Mouse (Mus musculus) intestine, embryonic 15.5 days (tissue): ENCODE measurements around the gene Rem2. TPM values are rescaled to one million over a fixed set of nuclear protein-coding genes. Genes with fewer than 3 reads are reported as not detected.
A peak's percentile ranks its signal among the peaks of the same experiment; 100 is the strongest.

ENCODE experiments used
- ATAC-seq: fragments of 200-750 bp; cut with Nextera tagmentation; 2 replicates; pipeline ENCODE4 v1.8.0; 2017; ENCODE audit warnings: moderate TSS enrichment, moderate library complexity
- H3K27ac ChIP-seq: fragments of 300-500 bp; sonication (generic); 2 replicates; pipeline ENCODE4 v1.5.1; 2015; ENCODE audit warnings: mild to moderate bottlenecking, inconsistent platforms
- H3K27me3 ChIP-seq: fragments of 300-500 bp; sonication (generic); replicated peaks from 2 replicates; pipeline ENCODE4 v1.6.1; 2015; ENCODE audit warnings: inconsistent platforms
- H3K36me3 ChIP-seq: fragments of 300-500 bp; sonication (generic); 2 replicates; pipeline ENCODE4 v1.6.1; 2015; ENCODE audit warnings: inconsistent platforms
- H3K4me1 ChIP-seq: fragments of 300-500 bp; sonication (generic); replicated peaks from 2 replicates; pipeline ENCODE4 v1.6.1; 2015; ENCODE audit warnings: inconsistent platforms
- H3K4me2 ChIP-seq: fragments of 300-500 bp; sonication (generic); replicated peaks from 2 replicates; pipeline ENCODE4 v1.6.1; 2015; ENCODE audit warnings: mild to moderate bottlenecking, inconsistent platforms
- H3K4me3 ChIP-seq: fragments of 300-500 bp; sonication (generic); replicated peaks from 2 replicates; pipeline ENCODE4 v1.5.1; 2015; ENCODE audit warnings: inconsistent platforms
- H3K9ac ChIP-seq: fragments of 300-500 bp; sonication (generic); 2 replicates; pipeline ENCODE4 v1.6.1; 2015; ENCODE audit warnings: inconsistent platforms
- H3K9me3 ChIP-seq: fragments of 300-500 bp; sonication (generic); 2 replicates; pipeline ENCODE4 v1.6.1; 2016; ENCODE audit warnings: inconsistent platforms
- WGBS: fragments of 180-500 bp; shearing (Covaris S2); methylation state at CpG from one replicate; pipeline ENCODE4 v1.1.7; 2015; 5-methylcytosine and 5-hydroxymethylcytosine counted together
- polyA plus RNA-seq: library from polyadenylated mRNA; unstranded; fragments of >200 nt; fragmentation: Nextera tagmentation; extraction: Ambion mirVana; gene quantifications from 2 replicates; pipeline ENCODE4 v1.2.1, GENCODE M21; 2015

Gene Rem2
- 1.6 and 1.9 TPM in 2 replicates for polyA plus RNA-seq

DNA sequence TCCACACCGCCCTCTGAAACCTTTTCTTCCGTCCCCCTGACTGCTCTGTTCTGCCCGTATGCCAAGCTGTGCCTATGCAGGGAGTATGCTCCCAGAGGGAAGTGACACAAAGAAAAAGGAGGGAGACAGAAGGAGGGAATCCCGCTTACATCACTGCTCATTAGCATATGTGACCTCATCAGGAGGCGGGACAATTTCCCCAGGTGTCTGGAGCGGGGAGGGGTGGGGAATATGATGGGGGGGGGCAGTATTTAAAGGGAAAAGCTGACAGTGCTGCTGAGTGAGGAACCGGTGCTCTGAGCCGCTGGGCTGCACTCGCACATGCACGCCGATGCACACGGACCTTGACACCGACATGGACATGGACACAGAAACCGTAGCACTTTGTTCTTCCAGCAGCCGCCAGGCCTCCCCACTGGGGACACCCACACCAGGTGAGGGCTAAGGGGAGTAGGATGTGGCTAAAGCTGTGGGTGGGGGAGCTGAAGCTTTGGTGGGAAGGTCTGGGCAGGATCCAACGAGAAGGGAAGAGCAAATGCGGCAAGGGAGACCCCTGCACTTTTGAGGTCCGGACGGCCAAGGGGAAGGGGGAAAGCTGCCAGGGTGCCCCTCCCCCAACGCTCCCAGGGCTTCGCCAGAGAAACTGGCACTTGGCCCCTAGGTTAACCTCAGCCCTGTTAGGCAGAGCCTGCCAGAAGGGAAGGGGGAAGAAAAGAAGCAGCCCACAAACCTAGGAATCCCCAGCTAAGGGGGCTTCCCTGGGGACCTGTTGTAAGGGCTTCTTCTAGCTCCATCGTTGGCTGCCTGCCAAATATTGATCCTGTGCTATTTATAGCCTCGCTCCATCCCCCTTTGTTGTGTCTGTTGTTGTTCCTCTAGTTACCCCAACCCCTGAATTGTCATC, at the start of gene Rem2:
Gene Rem2, plus strand, starts transcription at position 160 of the 904 bp plus-strand sequence.
- WGBS, result 1% methylated on average over 23 of the region's 23 CpGs
- Histone ChIP-seq H3K4me3 (peak within 1 kb of the TSS; percentile 40), H3K4me2 (peak within 1 kb of the TSS; percentile 91), H3K27me3 (peaks cover 20% of the 10 kb centered on the region), H3K4me1 (peaks cover 14% of the 10 kb centered on the region), H3K9ac (peak within 1 kb of the TSS; percentile 54), H3K27ac (no peak within 1 kb of the TSS), H3K36me3 (no peaks in the 10 kb centered on the region), H3K9me3 (no peaks in the 10 kb centered on the region)
- peak; percentile 89 for ATAC-seq

DNA sequence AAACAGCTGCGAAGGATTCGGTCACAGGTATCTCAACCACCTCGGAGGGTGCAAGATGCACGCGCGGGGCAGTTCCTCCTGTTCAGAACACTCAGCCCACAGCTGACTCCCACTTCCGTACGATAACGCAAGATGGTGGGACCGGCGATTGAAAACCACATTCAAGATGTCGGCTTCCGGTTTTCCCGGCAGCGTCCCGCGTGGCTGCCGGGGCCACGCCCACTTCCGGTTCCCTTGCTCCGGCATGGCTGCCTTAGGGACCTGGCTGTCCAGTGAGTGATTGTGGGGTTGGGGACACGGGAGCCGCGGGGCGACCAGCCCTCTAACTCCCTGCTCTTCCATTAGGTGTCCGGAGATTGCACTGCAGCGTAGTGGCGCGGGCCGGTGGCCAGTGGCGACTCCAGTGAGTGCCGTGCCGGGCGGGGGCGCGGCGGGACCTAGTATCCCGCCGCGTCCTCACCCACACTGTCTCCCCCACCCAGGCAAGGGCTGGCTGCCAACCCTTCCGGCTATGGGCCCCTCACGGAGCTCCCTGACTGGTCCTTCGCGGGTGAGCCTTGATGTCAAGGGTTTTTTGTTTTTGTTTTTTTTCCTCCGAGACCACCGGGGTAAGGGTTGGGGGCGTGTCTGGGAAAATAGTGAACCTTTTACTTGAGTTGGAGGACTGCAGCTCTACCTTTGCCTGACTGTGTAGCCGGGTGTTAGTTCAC, 49.1 kb upstream of the Rem2 start, which contains the start of gene Mrpl52:
Gene Mrpl52, plus strand, starts transcription at position 221 of the 710 bp plus-strand sequence.
- H3K4me2 ChIP-seq, result peak within 1 kb of the TSS; percentile 62
- H3K36me3 ChIP-seq, result peaks cover 2% of the 10 kb centered on the region; the same call in 1 of the 2 replicates
- H3K27ac ChIP-seq, result peak within 1 kb of the TSS; percentile 81
- H3K9me3 ChIP-seq, result no peaks in the 10 kb centered on the region
- peak within 1 kb of the TSS; percentile 91 for H3K4me3 ChIP-seq
- H3K27me3 ChIP-seq, result no peaks in the 10 kb centered on the region
- under 1% methylated on average over 48 of the region's 48 CpGs for WGBS
- H3K4me1 ChIP-seq, result peaks cover 20% of the 10 kb centered on the region
- H3K9ac ChIP-seq, result peak within 1 kb of the TSS; percentile 94
- peak; percentile 77 for ATAC-seq

DNA sequence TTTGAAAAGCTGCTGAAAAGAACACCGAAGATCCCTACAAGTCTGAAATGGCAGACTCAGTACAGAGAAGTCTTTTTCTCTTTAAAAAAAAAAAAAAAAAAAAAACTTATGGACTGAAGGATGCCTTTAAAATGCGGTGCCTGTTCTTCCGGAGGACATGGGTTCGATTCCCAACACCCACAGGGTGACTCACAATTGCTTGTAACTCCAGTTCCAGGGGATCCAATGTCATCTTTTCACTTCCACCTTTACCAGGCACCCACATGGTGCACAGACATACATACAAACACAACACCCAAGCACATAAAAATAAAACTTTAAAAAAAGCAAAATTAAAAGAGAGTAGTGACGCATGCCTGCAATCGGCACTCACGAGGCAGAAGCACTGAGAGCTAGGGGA, 48.2 kb upstream of the Rem2 start:
- Histone ChIP-seq H3K4me3 (peak overlapping the region; percentile 91; the same call in 1 of the 2 replicates), H3K27ac (no peak overlapping the region), H3K4me1 (peaks cover 21% of the 10 kb centered on the region), H3K9me3 (no peaks in the 10 kb centered on the region), H3K36me3 (peaks cover 2% of the 10 kb centered on the region; the same call in 1 of the 2 replicates), H3K27me3 (no peaks in the 10 kb centered on the region), H3K9ac (no peak overlapping the region), H3K4me2 (peak overlapping the region; percentile 62)
- WGBS, result 90% methylated on average over 7 of the region's 7 CpGs
- ATAC-seq, result no peak

DNA sequence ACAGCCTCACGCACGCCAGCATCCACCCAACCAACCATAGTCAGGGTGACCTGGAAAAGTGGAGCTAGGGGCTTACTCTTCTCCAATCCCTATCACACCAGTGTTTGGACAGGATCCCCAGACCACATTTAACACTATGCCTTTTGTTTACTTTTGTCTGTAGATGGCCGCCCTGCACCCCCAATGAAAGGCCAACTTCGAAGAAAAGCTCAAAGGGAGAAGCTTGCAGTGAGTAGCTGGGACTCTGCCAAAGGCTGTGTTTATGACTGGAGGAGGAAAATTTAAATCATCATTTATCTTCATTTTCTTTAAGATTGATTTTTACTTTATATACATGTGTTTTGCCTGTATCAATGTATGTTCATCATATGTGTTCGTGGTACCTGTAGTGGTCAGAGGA, 47.5 kb upstream of the Rem2 start:
- no peak for ATAC-seq
- H3K9me3 ChIP-seq, result no peaks in the 10 kb centered on the region
- H3K36me3 ChIP-seq, result peaks cover 2% of the 10 kb centered on the region; the same call in 1 of the 2 replicates
- WGBS, result 73% methylated on average over 5 of the region's 5 CpGs
- H3K4me1 ChIP-seq, result peaks cover 25% of the 10 kb centered on the region
- H3K4me3 ChIP-seq, result no peak overlapping the region
- no peaks in the 10 kb centered on the region for H3K27me3 ChIP-seq
- no peak overlapping the region for H3K9ac ChIP-seq
- no peak overlapping the region for H3K4me2 ChIP-seq
- H3K27ac ChIP-seq, result no peak overlapping the region

DNA sequence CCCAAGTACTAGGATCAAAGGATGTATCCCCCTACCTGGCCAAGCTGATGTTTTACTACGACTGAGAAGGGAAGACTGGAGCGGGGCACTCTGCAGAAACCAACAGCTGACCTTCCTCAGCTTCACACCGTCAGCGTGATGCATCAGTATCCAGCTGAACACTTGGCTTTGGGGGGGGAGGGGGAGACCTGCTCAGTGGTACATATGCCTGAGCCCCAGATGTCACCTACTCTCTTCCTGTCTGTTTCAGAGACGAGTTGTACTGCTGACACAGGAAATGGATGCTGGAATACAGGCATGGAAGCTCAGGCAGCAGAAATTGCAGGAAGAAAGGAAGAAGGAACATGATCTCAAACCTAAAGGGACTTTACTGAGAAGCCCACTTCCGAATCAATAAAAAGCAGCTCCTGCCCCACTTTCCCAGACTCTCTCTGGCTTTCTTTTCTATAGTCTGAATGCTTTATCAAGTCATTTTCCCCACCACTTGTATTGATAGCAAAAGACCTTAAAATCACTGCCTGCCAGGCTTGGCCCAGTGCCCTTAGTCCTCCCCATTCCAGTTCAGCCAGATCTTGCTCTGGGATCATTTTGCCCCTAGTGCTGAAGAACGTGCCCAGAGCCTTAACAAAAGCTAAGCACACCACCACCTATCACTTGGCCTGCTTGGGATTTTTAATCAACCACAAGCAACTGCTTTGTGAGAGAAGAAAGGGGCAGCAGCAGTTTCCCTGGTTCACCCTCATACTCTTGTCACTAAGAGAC, 46.4 kb upstream of the Rem2 start:
- no peak overlapping the region for H3K9ac ChIP-seq
- no peak for ATAC-seq
- H3K4me3 ChIP-seq, result no peak overlapping the region
- peaks cover 34% of the 10 kb centered on the region for H3K4me1 ChIP-seq
- peaks cover 2% of the 10 kb centered on the region; the same call in 1 of the 2 replicates for H3K36me3 ChIP-seq
- H3K4me2 ChIP-seq, result peak overlapping the region; percentile 77; the same call in 1 of the 2 replicates
- 49% methylated on average over 7 of the region's 7 CpGs for whole genome bisulfite sequencing
- no peaks in the 10 kb centered on the region for H3K9me3 ChIP-seq
- H3K27me3 ChIP-seq, result no peaks in the 10 kb centered on the region
- peak overlapping the region; percentile 97; the same call in 1 of the 2 replicates for H3K27ac ChIP-seq

DNA sequence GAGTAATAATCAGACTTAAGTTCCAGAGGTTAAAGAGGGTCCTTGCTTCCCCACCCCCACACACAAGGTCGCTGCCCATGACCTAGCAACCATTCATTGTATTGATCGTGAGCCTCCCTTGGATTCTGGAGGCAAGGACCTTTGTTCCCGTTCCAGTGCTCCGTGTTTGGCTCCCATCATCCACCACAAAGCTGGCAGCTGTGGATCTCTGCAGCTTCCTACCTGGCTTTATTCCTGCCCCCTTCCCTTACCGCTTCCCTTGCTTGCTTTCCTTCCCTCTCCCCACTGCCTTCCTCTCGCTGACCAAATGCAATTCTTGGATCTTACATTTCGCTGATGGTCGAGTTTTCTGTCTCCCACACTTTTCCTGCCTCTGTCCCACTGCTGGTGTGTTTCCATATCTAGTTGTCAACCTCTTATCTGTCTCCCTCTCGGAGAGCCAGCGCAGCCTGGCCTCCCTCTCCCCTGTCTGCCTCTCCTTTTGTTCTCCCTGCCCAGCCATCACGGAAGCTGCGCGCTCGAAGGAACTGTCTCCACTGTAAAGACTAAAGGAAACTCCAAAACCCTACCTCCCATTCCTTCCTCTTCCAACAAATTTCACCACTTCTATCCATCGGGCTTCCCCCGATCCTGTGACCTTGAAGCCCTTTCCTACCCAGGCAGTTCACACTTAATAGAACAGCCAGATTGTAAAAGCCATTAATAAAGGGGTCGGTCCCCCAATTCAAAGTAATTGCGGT, 45.3 kb upstream of the Rem2 start:
- Histone ChIP-seq H3K4me2 (peak overlapping the region; percentile 77), H3K27ac (peak overlapping the region; percentile 97), H3K36me3 (peaks cover 2% of the 10 kb centered on the region; the same call in 1 of the 2 replicates), H3K9me3 (no peaks in the 10 kb centered on the region), H3K27me3 (no peaks in the 10 kb centered on the region), H3K9ac (peak overlapping the region; percentile 98), H3K4me1 (peaks cover 39% of the 10 kb centered on the region), H3K4me3 (peak overlapping the region; percentile 77)
- no peak for ATAC-seq
- 6% methylated on average over 18 of the region's 18 CpGs for WGBS

DNA sequence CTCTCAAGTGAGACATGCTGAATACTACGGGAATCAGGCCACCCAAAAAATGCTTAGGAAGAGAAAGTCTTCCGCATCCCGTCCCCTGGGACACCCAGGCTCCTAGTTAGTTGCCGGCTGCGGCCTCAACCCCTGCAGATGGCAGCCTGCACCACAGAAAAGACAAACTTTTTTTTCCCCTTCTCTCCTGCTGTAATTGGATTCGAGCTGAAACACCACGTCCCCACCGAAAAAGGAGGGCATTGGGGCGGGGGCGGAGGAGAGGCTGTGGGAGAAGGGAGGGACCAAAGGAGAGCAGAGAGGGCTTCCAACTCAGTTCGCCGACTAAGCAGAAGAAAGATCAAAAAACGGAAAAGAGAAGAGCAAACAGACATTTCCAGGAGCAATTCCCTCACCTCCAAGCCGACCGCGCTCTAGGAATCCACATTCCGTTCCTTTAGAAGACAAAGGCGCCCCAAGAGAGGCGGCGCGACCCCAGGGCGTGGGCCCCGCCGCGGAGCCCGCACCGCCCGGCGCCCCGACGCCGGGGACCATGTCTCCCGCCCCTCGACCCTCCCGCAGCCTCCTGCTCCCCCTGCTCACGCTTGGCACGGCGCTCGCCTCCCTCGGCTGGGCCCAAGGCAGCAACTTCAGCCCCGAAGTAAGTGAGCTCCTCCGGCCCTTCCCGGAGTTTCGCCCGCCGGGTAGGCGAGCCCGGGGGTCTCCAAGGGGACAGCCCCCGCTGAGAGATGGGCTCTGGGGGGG, 44.4 kb upstream of the Rem2 start, which contains the start of gene Mmp14:
Gene Mmp14, plus strand, starts transcription at position 279 of the 744 bp plus-strand sequence.
- 0% methylated on average over 48 of the region's 49 CpGs for WGBS
- H3K36me3 ChIP-seq, result peaks cover 6% of the 10 kb centered on the region
- peak within 1 kb of the TSS; percentile 77 for H3K4me2 ChIP-seq
- peak within 1 kb of the TSS; percentile 98 for H3K9ac ChIP-seq
- ATAC-seq, result peak; percentile 48
- H3K9me3 ChIP-seq, result no peaks in the 10 kb centered on the region
- peak within 1 kb of the TSS; percentile 77 for H3K4me3 ChIP-seq
- peaks cover 39% of the 10 kb centered on the region for H3K4me1 ChIP-seq
- H3K27me3 ChIP-seq, result no peaks in the 10 kb centered on the region
- peak within 1 kb of the TSS; percentile 97 for H3K27ac ChIP-seq

DNA sequence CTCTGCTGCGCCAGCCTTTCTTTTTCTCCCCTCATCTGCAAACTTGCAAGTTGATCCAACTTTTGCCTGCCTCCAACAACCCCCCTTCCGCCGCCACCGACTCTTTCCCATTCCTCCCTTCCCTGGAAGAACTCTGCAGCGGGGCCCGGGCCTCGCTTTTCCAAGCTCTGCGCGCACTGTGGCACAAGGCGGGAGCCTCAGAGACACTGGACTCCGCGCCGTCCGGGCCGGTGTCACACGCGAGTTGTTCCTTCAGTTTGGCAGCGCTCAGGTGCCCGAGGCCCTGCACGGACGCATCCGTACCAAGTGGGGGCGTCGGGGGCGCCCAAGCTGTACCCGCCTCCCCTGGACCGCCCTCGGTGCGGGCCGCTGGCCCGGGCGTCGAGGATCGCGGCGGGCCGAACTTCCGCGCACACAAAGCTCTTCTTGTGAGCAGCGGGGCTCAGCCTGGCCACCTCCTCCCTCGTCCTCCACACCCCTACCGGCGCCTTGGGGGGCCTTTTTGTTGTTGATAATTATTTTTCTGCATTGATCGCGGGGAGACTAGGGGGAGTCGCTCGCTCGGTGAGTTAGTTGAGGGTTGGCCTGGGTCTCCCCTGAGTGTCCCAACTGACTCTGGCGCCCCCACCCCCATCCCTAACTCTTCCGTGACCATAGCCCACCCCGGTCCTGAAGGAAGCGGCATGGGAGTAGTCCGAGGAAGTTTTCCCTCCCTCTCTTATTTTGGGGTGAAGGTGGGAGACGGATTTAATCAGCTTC, 43.6 kb upstream of the Rem2 start:
- Histone ChIP-seq H3K9ac (peak overlapping the region; percentile 98), H3K27me3 (no peaks in the 10 kb centered on the region), H3K4me1 (peaks cover 39% of the 10 kb centered on the region), H3K4me3 (peak overlapping the region; percentile 77), H3K4me2 (peak overlapping the region; percentile 77), H3K36me3 (peaks cover 13% of the 10 kb centered on the region), H3K9me3 (no peaks in the 10 kb centered on the region), H3K27ac (peak overlapping the region; percentile 97)
- 1% methylated on average over 54 of the region's 54 CpGs for WGBS
- ATAC-seq, result peak; percentile 24

DNA sequence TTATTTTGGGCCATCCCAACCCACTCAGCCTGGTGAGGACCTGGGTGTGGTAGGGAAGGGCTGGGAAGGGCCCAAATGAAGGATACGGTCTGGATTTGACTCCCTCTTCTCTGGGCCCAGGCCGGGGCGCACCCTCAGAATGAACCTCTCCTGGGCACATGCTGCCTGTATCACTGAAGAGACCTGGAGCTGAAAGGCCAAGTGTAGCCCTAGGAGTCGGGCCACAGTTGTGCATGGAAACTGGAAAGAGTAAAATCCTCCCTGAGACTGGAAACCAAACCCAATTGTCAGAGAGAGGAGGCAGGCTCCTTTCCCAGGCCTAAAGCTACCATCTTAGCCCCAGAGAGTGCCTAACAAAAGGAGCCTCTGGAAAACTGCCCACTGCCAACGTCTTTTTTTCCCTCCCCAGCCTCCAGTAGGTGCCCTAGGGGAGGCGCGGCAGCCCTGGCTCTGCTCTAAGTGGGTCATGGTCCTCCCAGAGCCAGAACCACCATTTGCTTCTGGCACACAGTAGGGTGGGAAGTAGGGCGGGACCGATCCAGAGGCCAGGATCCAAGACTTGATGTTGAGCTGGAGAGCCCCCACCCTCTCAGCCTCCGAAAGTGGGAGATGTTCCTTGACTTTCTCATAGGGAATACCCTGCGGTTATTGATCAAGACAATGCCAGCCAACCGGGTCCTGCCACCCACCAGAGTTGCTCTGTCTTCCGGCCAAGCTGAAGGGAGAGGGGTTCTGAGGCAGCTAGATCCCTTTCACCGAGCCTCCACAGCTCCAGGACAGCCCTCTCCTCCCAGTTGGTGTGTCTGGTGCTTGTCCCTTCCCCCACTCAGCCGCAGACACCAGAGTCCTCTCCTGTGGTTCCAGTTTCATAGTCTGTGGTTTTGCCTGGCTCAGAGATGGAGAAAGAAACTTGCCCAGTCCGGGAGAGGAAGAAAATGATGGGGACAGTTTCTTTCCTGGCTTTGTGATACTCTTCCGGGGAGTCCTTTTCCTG, 42.8 kb upstream of the Rem2 start:
- 23% methylated on average over 17 of the region's 17 CpGs for WGBS
- peaks cover 36% of the 10 kb centered on the region for H3K4me1 ChIP-seq
- 0 out of 2 replicates have a peak, but pooled peaks have one; percentile 3 for ATAC-seq

More for the DNA sequence above, 42.8 kb upstream of the Rem2 start:
- H3K4me2 ChIP-seq, result peak overlapping the region; percentile 77
- no peaks in the 10 kb centered on the region for H3K27me3 ChIP-seq
- H3K9ac ChIP-seq, result peak overlapping the region; percentile 98
- H3K27ac ChIP-seq, result peak overlapping the region; percentile 97
- peaks cover 18% of the 10 kb centered on the region for H3K36me3 ChIP-seq
- peak overlapping the region; percentile 77 for H3K4me3 ChIP-seq
- no peaks in the 10 kb centered on the region for H3K9me3 ChIP-seq
